Mouse (Mus musculus) central nervous system, embryonic 11.5 days (tissue): ENCODE data around the gene Tmem179. TPM values are rescaled to one million over a fixed set of nuclear protein-coding genes. Genes with fewer than 3 reads are reported as not detected.

ENCODE experiments used
- polyA plus RNA-seq: library from polyadenylated mRNA; depleted of rRNA; stranded (reverse); fragments of >200 nt; gene quantifications from 2 replicates; pipeline ENCODE4 v1.2.3, GENCODE M21; 2012; rRNA removed

Gene Tmem179
- polyA plus RNA-seq = 3.4 and 3.5 TPM in 2 replicates

GRCm38 (mm10) chr12:112516697-112517337 is at the start of gene Tmem179:
Gene Tmem179 (minus strand): TSS chr12:112516747.

GRCm38 (mm10) chr12:112489134-112489533 is 27.4 kb downstream of the Tmem179 start, which contains the start of gene A530016L24Rik:
Gene A530016L24Rik (plus strand): TSS chr12:112489448.

Other genes with a start within 250 kb of the Tmem179 start
- 0.19 and 0.20 TPM in 2 replicates for gene A530016L24Rik, start 27.3 kb downstream of the Tmem179 start, polyA plus RNA-seq
- 9.1 and 11.1 TPM in 2 replicates for gene Inf2, start 72.0 kb upstream of the Tmem179 start, polyA plus RNA-seq
- 3.6 and 6.0 TPM in 2 replicates for gene Adssl1, start 103.3 kb upstream of the Tmem179 start, polyA plus RNA-seq
- gene Siva1, start 127.9 kb upstream of the Tmem179 start, polyA plus RNA-seq = 176 and 229 TPM in 2 replicates
- gene Akt1, start 158.1 kb upstream of the Tmem179 start, polyA plus RNA-seq = 229 and 233 TPM in 2 replicates
- gene Zbtb42, start 162.1 kb upstream of the Tmem179 start, polyA plus RNA-seq = 4.9 and 5.7 TPM in 2 replicates
- 15.5 and 21.9 TPM in 2 replicates for gene Cep170b, start 203.7 kb upstream of the Tmem179 start, polyA plus RNA-seq
- gene Pld4, start 243.9 kb upstream of the Tmem179 start, polyA plus RNA-seq = 3.3 and 4.7 TPM in 2 replicates